Mouse (Mus musculus): ENCODE measurements at regions not wholly inside any gene's neighbourhood (a gene's known extent, or its start where the extent isn't known, plus 50 kb on each side); places are given as distances from the start of the nearest gene placed in this dataset.
"Not testable (repeated sequence)": the region's sequence is repeated elsewhere in the genome, so short reads cannot be mapped to it uniquely, and the experiment has no call there.

- not testable (repeated sequence) for DNase-seq
Measured at GRCm38 (mm10) chr11:93651966-93652365, 233.6 kb downstream of the Utp18 start.

Data from gastrocnemius, postnatal 10 days (tissue).